Mouse (Mus musculus): ENCODE results near the gene Tmem63a. TPM values are rescaled to one million over a fixed set of nuclear protein-coding genes. Genes with fewer than 3 reads are reported as not detected.

Tmem63a gene
- polyA plus RNA-seq, 1 experiment = 6.1 TPM

DNA sequence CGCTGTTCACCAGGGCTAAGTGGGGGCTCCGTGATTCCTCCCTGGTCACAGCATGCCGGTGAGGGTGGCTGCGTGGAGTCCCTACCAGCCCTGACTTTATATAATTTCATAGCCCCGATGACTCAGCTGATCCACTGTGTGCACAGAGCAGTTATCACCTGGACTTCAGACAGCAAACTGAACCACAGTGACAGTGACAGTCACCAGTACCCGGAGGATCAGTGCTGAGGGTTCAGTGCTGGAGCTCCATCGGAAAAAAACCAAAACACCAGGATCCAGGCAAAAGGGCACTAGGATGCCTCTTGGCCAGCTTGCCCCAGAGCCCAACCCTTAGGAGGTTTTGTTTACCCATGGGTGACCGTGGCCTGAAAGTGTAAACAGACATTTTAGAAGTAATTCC is 63.2 kb downstream of the Tmem63a start:
- Histone ChIP-seq H3K4me3 (ENCODE audit: insufficient read depth, low read depth, low read length) (no peak overlapping the region), H3K4me1 (ENCODE audit: control insufficient read depth, insufficient read depth, insufficient read length, low read length) (peaks cover 26% of the 10 kb centered on the region), H3K27ac (replicated peaks; ENCODE audit: low read depth, low read length) (no peak overlapping the region)

DNA sequence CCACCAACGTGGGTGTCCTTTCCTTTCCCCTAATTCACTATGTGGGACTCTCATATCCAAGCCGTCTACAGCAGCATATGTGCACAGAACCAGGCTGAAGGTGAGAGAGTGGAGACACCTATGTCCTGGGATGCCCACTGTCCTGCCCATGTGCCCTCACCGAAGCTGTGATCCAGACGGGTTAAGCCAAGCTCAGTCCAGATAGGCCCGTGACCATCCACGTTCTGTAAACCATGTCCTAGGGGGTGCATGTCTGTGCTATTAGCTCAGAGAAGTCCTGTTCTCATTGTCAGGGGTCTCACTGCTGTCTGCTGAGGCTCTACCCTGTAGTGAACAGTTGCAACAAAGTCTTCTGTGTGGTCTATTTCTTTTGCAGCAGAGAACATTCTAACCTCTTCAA is 65.7 kb downstream of the Tmem63a start:
- Histone ChIP-seq H3K4me1 (ENCODE audit: control insufficient read depth, insufficient read depth, insufficient read length, low read length) (peaks cover 25% of the 10 kb centered on the region), H3K27ac (replicated peaks; ENCODE audit: low read depth, low read length) (no peak overlapping the region), H3K4me3 (ENCODE audit: insufficient read depth, low read depth, low read length) (no peak overlapping the region)

DNA sequence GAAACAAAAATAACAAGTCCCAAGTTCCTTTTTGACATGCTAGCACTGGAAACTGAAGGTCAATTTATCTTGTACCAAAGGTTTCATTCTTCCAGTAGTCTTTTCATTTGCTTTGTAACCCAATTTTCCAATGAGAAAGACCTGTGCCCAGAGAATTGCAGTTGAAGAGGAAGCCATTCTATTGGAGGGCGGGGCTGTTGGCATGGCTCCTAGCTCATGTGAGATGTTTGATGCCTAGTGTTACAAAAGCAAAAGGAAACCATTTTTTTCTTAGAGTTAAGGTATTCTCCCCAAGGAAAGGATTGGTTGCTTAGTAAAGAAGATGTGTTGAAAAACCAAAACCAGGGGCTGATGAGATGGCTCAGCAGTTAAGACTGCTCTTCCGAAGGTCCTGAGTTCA is 66.1 kb downstream of the Tmem63a start:
- H3K4me1 ChIP-seq (ENCODE audit: control insufficient read depth, insufficient read depth, insufficient read length, low read length) = peaks cover 25% of the 10 kb centered on the region
- H3K4me3 ChIP-seq (ENCODE audit: insufficient read depth, low read depth, low read length) = no peak overlapping the region
- no peak overlapping the region for H3K27ac ChIP-seq (replicated peaks; ENCODE audit: low read depth, low read length)

DNA sequence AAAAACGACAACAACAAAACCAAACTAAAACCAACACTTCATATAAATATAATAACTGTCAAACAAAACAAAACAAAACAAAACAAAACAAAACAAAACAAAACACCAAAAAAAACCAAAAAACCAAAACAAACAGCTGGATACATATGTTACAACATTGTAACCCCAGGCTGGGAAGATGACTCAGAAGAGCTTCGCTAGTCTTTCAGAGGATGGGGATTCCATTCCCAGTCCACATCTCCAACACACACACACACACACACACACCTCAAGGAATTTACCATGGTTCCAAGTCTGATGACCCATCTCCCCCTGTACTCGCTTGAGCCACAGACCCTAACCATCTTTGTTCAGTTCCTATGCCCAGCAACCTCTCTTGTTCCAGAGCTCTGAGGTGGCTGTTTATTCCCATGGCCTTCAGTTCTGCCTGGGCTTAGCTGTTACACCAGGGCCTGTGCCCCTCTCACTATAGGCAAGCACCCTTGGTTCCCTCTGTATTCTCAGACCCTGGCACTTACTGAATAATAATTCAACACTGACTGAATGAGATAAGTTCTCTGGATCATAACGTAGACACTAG is 67.0 kb downstream of the Tmem63a start:
- no peak overlapping the region for H3K4me3 ChIP-seq (ENCODE audit: insufficient read depth, low read depth, low read length)
- no peak overlapping the region for H3K27ac ChIP-seq (replicated peaks; ENCODE audit: low read depth, low read length)
- peaks cover 25% of the 10 kb centered on the region for H3K4me1 ChIP-seq (ENCODE audit: control insufficient read depth, insufficient read depth, insufficient read length, low read length)

DNA sequence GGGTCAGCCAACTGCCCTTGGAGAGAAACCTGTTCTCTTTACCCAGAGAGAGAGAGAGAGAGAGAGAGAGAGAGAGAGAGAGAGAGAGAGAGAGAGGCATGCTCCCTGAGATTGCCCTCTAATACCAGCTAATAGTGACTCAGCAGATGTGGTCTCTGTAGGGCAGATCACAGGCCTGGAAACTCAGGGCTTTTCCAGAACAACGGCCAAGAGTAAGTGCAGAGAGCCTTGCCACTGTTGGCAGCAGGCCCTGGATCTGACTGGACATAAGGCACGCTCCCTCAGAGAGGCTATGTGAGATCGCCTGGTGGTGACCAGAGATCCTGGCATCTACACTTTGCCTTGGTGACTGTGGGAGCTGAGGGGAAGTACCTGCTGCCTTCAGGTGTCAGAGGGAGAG is 67.6 kb downstream of the Tmem63a start:
- peaks cover 28% of the 10 kb centered on the region for H3K4me1 ChIP-seq (ENCODE audit: control insufficient read depth, insufficient read depth, insufficient read length, low read length)
- H3K27ac ChIP-seq (replicated peaks; ENCODE audit: low read depth, low read length) = peak overlapping the region; percentile 53; the same call in 1 of the 2 replicates

DNA sequence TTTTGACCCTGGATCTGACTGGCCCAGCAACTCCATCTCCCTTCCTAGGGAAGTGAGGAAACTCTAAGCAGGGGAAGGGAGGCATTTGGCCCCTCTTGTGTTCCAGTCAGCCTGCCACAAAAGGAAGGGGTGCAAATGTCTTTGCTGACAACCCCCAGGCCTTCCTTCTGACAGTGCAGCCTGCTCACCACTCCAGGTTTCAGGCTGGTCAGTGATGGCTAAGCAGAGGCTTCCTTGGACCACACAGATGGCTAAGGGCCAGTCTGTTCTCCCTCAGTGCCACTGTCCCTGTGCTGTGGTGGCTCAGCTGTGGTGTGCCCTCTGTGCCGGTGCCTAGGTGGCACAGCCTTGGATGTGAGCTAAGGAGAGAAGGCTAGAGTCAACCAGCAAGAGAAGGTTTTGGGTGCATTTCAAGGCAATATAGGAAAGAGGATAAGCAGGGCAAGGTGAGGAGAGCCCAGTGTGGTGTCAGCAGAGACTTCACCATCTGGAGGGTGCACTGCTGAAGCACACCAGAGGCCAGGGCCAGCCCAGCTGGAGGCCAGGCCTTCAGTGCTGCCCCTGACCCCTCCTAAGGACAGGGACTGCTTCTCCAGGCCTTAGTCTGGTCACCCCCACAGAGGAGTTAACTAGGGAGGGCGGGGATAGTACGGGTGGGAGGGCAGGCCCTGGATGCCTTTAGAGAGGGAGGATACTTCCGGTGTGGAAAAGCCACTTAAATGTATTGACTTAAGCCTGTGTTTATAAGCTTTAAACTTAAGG is 68.2 kb downstream of the Tmem63a start:
- Histone ChIP-seq H3K4me1 (ENCODE audit: control insufficient read depth, insufficient read depth, insufficient read length, low read length) (peaks cover 28% of the 10 kb centered on the region), H3K4me3 (ENCODE audit: insufficient read depth, low read depth, low read length) (no peak overlapping the region), H3K27ac (replicated peaks; ENCODE audit: low read depth, low read length) (0 out of 2 replicates have a peak overlapping the region, but pooled peaks have one; percentile 14)

More for the DNA sequence above, 67.6 kb downstream of the Tmem63a start:
- H3K4me3 ChIP-seq (ENCODE audit: insufficient read depth, low read depth, low read length) = no peak overlapping the region

DNA sequence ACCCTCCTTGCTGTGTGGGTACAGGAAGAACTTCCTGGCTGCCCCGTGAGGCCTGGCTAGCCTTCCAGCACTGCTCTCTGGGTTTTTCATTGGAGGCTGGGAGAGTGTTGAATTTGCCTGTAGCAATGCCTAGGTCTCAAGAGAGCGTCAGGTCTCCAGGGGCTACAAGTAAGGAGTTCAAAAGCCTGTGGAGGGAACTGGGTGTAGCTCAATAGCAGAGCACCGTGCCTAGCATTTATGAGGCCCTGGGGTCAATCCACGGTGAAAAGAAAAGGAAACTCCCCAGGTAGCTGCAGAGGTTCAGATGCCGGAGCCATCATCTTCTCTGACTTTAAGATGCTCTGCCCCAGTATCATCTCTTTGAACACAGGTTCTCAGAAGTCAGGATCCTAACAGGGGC is 69.5 kb downstream of the Tmem63a start:
- H3K4me1 ChIP-seq (ENCODE audit: control insufficient read depth, insufficient read depth, insufficient read length, low read length) = peaks cover 32% of the 10 kb centered on the region
- no peak overlapping the region for H3K27ac ChIP-seq (replicated peaks; ENCODE audit: low read depth, low read length)
- no peak overlapping the region for H3K4me3 ChIP-seq (ENCODE audit: insufficient read depth, low read depth, low read length)

DNA sequence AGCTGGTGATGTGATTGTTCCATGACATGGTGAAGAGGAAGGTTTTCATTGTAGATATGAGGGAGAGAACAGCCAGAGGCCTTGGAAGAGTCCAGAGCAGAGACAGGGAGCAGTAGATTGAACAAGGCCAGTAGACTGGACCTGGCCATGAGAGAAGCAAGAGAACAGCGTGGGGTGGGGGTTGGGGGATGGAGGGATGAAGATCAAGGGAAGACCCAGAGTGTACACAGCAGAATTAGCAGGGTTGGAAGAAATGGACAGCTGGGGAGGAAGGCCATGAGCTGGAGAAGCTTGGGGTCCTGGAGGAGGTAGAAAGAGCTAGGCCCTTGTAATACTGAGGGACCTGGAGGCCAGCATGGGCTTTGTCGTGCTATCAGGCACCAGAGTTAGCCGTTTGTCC is 70.3 kb downstream of the Tmem63a start:
- peaks cover 29% of the 10 kb centered on the region for H3K4me1 ChIP-seq (ENCODE audit: control insufficient read depth, insufficient read depth, insufficient read length, low read length)
- H3K27ac ChIP-seq (replicated peaks; ENCODE audit: low read depth, low read length) = no peak overlapping the region
- H3K4me3 ChIP-seq (ENCODE audit: insufficient read depth, low read depth, low read length) = no peak overlapping the region

DNA sequence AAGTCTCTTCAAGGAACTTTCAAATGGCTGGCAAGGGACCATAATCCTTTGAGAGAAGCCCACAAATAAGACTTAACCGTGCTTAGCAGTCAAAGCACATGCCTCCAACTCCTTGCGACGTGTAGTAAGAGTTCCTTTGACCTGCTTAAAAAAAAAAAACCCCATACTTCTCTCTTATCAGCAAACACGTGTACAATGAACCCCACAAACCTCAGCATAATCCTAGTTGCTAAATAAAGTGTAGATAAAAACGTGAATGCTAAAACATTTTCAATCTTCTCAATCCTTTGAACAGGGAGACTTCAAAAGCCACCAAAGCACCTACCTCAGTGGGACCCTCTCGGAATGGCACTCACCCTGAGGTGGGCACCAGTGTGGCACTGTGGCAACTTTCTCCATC is 71.3 kb downstream of the Tmem63a start:
- Histone ChIP-seq H3K4me3 (ENCODE audit: insufficient read depth, low read depth, low read length) (no peak overlapping the region), H3K27ac (replicated peaks; ENCODE audit: low read depth, low read length) (no peak overlapping the region), H3K4me1 (ENCODE audit: control insufficient read depth, insufficient read depth, insufficient read length, low read length) (peaks cover 24% of the 10 kb centered on the region)

DNA sequence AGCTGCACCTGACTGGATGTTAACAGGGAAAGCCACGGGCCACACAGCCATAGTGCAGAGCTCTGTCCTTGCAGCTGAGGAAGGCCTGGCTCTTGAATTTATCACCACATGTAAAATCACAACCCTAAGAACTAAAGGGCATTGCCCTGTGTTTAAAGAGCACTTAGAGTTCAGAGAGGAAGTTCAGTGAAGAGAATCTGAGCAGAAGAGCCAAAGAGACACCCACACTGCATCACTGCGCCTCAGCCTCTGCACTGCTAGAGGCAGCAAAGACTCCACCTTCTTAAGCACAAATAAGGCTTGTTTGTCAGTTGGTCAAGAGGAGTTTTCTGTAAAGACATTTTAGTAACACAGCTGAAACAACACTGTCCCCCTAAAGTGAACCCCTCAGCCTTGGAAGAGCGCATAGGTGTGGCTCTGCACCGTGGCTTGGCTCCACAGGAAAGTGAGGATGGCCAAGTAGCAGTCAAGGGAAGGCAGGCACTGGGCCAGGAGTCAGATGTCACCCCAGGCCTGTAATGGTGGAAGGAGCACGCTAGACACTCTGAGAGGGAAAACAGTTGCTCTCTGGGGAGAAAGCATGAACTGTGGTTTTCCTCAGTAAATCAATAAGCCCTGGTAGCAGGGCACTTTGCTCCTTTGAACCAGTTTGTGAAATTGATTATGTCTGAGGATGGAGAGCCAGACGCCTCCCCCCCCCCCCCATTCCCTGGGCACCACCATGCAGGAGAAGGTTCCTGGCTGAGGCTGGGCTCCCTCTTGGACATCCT is 72.8 kb downstream of the Tmem63a start:
- H3K4me1 ChIP-seq (ENCODE audit: control insufficient read depth, insufficient read depth, insufficient read length, low read length) = peaks cover 20% of the 10 kb centered on the region
- no peak overlapping the region; the same call in 1 of the 2 replicates for H3K4me3 ChIP-seq (ENCODE audit: insufficient read depth, low read depth, low read length)
- peak overlapping the region; percentile 86 for H3K27ac ChIP-seq (replicated peaks; ENCODE audit: low read depth, low read length)

DNA sequence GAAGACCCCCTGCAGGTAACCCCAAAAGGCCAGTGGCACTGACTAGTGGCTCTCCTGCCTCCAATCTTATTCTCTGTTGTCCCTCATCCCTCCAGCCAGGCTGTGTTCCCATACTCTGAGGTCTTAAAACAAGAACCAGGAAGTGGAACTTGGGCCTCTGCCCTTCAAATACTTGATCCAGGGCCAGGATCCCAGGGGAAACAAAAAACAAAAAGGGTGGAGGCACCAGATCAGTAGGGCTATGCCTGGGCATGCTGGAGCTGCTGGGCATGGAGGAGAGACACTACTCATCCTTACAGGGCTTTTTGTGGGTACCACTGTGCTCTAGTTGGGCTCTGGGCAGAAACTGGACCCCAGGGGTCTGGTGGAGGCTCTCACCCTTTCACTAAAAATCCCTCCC is 73.4 kb downstream of the Tmem63a start:
- peaks cover 14% of the 10 kb centered on the region for H3K4me1 ChIP-seq (ENCODE audit: control insufficient read depth, insufficient read depth, insufficient read length, low read length)
- no peak overlapping the region; the same call in 1 of the 2 replicates for H3K4me3 ChIP-seq (ENCODE audit: insufficient read depth, low read depth, low read length)
- H3K27ac ChIP-seq (replicated peaks; ENCODE audit: low read depth, low read length) = peak overlapping the region; percentile 86

DNA sequence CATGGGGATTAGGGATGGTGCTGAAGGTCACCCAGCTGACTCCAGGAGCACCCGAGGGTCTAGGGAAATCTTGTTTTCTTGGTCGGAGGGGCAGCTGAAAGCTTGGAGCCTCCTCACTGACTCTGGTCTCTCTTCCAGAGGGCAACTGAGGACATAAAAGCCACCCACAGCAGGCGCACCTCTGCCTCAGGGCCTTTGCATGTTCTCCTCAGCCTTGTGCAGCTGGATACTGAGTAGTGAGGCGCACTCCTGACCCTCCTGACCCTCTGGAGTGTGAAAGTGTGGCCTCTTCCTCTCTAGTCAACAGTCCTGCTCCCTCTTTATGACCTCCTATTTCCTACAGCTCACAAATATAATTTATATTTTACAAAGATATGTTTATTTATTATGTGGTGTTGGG is 73.9 kb downstream of the Tmem63a start:
- Histone ChIP-seq H3K4me3 (ENCODE audit: insufficient read depth, low read depth, low read length) (no peak overlapping the region), H3K27ac (replicated peaks; ENCODE audit: low read depth, low read length) (peak overlapping the region; percentile 86), H3K4me1 (ENCODE audit: control insufficient read depth, insufficient read depth, insufficient read length, low read length) (peaks cover 12% of the 10 kb centered on the region)

DNA sequence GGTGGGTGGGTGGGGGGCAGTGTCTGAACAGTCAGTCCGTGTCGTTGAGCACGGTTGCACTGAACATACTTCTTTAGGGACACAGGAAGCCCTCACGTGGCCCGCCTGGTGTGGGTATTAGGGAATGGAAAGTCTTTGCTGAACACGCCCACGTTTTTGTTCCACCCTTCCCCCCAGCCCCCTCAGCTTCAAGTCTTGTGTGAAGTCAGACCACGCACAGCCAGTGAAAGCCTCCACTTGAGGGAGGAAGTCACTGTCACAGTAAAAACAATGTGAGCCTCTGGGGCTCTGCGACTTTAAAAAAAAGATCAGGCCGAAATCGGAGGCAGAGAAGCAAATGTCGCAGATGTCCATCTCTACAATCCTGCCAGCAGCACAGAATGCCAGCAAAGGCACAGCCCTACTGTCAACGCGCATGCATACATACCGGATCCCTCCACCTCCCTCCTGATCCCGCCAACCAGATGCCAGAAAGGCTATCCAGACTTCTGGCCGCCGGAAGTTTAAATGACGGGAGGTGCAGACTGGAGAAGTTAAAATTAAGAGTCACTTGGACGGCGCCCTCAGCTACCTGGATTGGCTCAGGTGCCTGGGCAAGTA is 74.5 kb downstream of the Tmem63a start:
- H3K4me1 ChIP-seq (ENCODE audit: control insufficient read depth, insufficient read depth, insufficient read length, low read length) = peaks cover 12% of the 10 kb centered on the region
- H3K27ac ChIP-seq (replicated peaks; ENCODE audit: low read depth, low read length) = peak overlapping the region; percentile 87
- peak overlapping the region; percentile 73 for H3K4me3 ChIP-seq (ENCODE audit: insufficient read depth, low read depth, low read length)

DNA sequence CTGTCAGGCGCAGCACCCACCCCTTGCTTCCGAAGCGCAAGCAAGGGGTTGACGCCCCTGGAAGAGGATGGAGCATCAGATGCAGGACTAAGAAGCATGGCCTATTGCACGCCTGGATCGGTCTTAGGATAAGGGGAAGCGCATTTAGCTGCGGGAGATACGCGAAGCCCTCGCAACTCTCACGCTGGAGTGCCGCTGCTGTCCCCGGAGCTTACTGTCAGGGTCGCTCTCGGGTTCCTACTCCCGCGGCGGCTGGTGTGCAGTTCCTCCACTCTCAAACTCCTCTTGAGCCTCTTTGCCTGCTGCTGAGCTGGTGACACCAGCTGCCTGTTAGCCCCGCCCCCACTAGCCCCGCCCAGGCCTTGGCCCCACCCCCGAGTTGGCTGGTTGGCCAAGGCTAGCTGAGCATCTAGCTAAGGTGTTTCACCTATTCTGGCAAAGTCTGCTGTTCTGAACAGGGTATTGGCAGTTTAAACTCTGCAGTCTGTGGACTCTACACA is 75.1 kb downstream of the Tmem63a start:
- peak overlapping the region; percentile 71 for H3K27ac ChIP-seq (replicated peaks; ENCODE audit: low read depth, low read length)
- H3K4me1 ChIP-seq (ENCODE audit: control insufficient read depth, insufficient read depth, insufficient read length, low read length) = peaks cover 12% of the 10 kb centered on the region
- H3K4me3 ChIP-seq (ENCODE audit: insufficient read depth, low read depth, low read length) = peak overlapping the region; percentile 73

DNA sequence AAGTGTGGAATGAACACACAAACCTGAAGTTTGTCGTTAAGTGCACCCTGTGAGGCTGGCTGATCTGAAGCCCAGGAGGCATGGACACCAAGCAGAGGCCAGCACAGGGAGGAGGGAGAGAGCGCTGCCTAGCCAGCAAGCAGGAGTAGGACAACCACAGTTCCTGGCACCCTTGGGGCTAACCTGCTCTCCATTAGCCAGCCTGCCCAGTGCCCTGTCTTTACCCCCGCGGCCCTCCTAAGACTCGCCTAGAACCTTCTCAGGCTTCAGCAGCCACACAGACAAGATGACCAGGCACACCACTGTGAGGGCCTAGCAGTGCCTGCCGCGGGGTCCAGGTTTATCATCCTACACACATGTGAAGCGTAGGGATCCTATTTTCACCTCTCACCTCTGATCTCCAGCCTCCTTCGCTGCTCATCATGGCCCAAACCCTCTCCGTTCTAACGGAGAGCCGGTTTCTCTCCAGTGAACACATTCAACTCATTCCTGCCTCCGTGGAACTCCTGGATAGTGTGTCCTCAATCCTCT is 75.8 kb downstream of the Tmem63a start:
- peaks cover 12% of the 10 kb centered on the region for H3K4me1 ChIP-seq (ENCODE audit: control insufficient read depth, insufficient read depth, insufficient read length, low read length)
- no peak overlapping the region for H3K4me3 ChIP-seq (ENCODE audit: insufficient read depth, low read depth, low read length)
- H3K27ac ChIP-seq (replicated peaks; ENCODE audit: low read depth, low read length) = no peak overlapping the region

Measured in brown adipose tissue, adult 24 weeks (tissue).